Mouse (Mus musculus) heart, embryonic 15.5 days (tissue): ENCODE data around the gene Nhlh1. TPM values are rescaled to one million over a fixed set of nuclear protein-coding genes. Genes with fewer than 3 reads are reported as not detected.

Source experiments
- ATAC-seq: fragments of 200-750 bp; cut with Nextera tagmentation; replicated peaks from 2 replicates; pipeline ENCODE4 v1.8.0; 2017; ENCODE audit warnings: low read depth, moderate TSS enrichment; ENCODE audit not compliant: insufficient number of reproducible peaks, insufficient read depth, low FRiP score
- H3K27ac ChIP-seq: fragments of 300-500 bp; sonication (generic); 2 replicates; pipeline ENCODE4 v1.5.1; 2015; ENCODE audit warnings: mild to moderate bottlenecking, inconsistent platforms
- H3K27me3 ChIP-seq: fragments of 300-500 bp; sonication (generic); 2 replicates; pipeline ENCODE4 v1.6.1; 2015; ENCODE audit warnings: inconsistent platforms
- H3K36me3 ChIP-seq: fragments of 300-500 bp; sonication (generic); 2 replicates; pipeline ENCODE4 v1.6.1; 2015; ENCODE audit warnings: mild to moderate bottlenecking, inconsistent platforms
- H3K4me1 ChIP-seq: fragments of 300-500 bp; sonication (generic); replicated peaks from 2 replicates; pipeline ENCODE4 v1.6.1; 2015; ENCODE audit warnings: inconsistent platforms
- H3K4me2 ChIP-seq: fragments of 300-500 bp; sonication (generic); 2 replicates; pipeline ENCODE4 v1.6.1; 2015; ENCODE audit warnings: inconsistent platforms, mild to moderate bottlenecking, moderate library complexity
- H3K4me3 ChIP-seq: fragments of 300-500 bp; sonication (generic); 2 replicates; pipeline ENCODE4 v1.5.1; 2015; ENCODE audit warnings: mild to moderate bottlenecking, inconsistent platforms
- H3K9ac ChIP-seq: fragments of 300-500 bp; sonication (generic); 2 replicates; pipeline ENCODE4 v1.6.1; 2015; ENCODE audit warnings: mild to moderate bottlenecking, inconsistent platforms
- H3K9me3 ChIP-seq: fragments of 300-500 bp; sonication (generic); replicated peaks from 2 replicates; pipeline ENCODE4 v1.6.1; 2016; ENCODE audit warnings: inconsistent platforms
- WGBS: fragments of 180-500 bp; shearing (Covaris S2); methylation state at CpG from one replicate; pipeline ENCODE4 v1.1.7; 2015; ENCODE audit warnings: mixed read lengths; 5-methylcytosine and 5-hydroxymethylcytosine counted together
- polyA plus RNA-seq: library from polyadenylated mRNA; unstranded; fragments of >200 nt; fragmentation: Nextera tagmentation; extraction: Ambion mirVana; gene quantifications from 2 replicates; pipeline ENCODE4 v1.2.1, GENCODE M21; 2015

Nhlh1 gene
- polyA plus RNA-seq, 1 experiment from 2014 or later = not detected

DNA sequence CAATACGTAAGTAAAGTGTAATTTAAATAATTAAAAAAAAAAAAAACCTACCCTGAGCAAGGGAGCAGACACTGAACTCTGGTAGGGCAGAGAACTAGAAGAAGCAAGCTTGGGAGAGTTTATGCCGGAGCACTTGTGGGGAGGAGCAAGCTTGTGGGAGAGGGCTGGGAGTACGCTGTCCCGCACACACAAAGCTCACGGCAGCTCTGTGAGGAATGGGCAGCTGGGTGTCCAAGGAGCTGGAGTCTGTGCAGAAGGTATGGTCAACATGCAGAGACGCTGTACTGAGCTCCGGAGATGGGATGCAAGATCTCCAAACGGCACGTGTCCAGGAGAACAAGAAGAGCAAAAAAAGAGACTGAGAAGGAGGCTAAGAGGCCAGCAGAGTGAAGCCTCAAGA, 42.6 kb downstream of the Nhlh1 start:
- no peaks in the 10 kb centered on the region for H3K27me3 ChIP-seq
- no peak overlapping the region for H3K4me2 ChIP-seq
- peaks cover 10% of the 10 kb centered on the region; the same call in 1 of the 2 replicates for H3K36me3 ChIP-seq
- H3K27ac ChIP-seq = no peak overlapping the region
- H3K9me3 ChIP-seq = no peaks in the 10 kb centered on the region
- ATAC-seq = no peak
- no peak overlapping the region for H3K9ac ChIP-seq
- no peak overlapping the region for H3K4me3 ChIP-seq
- 78% methylated on average over 9 of the region's 9 CpGs for WGBS
- H3K4me1 ChIP-seq = peaks cover 23% of the 10 kb centered on the region

DNA sequence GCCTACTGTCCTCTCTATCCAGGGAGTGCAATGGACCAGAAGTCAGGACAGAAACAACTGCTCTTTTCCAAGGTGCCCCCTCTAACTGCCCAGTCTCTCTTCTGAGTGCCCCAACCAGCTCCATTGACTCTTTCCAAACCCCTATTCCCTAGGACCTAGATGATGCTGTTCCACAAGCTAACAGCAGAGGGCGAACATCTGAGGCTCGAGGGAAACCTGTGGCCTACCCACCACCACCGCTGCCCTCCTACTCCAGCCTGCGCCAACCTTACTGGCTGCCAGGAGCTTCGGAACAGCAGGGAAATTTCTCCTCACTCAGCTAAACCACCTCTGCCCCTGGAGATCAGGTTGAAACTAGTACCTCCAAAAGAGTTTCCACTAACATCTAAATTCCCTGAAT, 45.3 kb downstream of the Nhlh1 start:
- peaks cover 31% of the 10 kb centered on the region for H3K36me3 ChIP-seq
- no peaks in the 10 kb centered on the region for H3K9me3 ChIP-seq
- H3K27ac ChIP-seq = no peak overlapping the region
- no peak overlapping the region for H3K4me2 ChIP-seq
- no peak overlapping the region for H3K4me3 ChIP-seq
- H3K27me3 ChIP-seq = no peaks in the 10 kb centered on the region
- no peak for ATAC-seq
- WGBS = 13% methylated on average over 5 of the region's 5 CpGs
- H3K9ac ChIP-seq = no peak overlapping the region
- H3K4me1 ChIP-seq = peaks cover 20% of the 10 kb centered on the region

DNA sequence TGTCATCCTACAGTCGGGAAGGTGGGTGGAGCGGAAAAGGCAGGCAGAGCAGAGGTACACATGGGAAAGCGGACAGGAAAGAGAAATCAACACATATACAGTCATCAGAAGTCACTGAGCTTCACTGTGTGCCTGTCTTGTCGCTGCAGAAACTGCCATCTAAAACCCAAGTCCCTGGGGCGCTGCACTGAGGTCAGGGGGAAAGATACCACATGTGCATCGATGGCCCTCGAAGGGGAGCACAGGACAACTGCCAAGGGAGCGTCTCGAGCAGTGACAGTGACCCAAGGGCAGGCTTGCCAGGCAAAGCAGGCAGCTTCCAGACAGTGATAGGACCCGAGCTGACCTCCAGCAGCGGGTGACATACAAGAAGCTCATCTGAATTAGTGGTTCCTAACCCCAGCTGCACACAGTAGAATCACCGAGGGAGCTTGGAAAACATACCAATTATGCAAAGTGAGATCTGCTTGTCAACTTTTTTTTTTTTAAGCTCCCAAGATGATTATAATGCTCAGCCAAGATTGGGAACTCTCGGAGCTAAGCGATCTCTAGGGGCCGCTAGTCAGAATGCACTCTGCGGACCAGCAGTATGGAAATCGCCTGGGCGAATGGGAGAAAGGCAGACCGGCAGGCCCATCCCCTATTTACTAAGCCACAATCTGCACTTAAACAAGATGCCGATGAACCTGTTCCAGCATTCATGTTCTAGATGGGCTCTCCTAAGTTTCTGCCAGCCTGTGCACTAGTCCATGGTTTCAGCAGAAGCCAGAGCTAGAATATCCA, 47.1 kb downstream of the Nhlh1 start:
- H3K4me1 ChIP-seq = peaks cover 3% of the 10 kb centered on the region
- no peak overlapping the region for H3K9ac ChIP-seq
- no peaks in the 10 kb centered on the region for H3K27me3 ChIP-seq
- ATAC-seq = no peak
- H3K27ac ChIP-seq = no peak overlapping the region
- peaks cover 44% of the 10 kb centered on the region for H3K36me3 ChIP-seq
- H3K9me3 ChIP-seq = no peaks in the 10 kb centered on the region
- H3K4me2 ChIP-seq = no peak overlapping the region
- no peak overlapping the region for H3K4me3 ChIP-seq
- 92% methylated on average over 20 of the region's 20 CpGs for WGBS

DNA sequence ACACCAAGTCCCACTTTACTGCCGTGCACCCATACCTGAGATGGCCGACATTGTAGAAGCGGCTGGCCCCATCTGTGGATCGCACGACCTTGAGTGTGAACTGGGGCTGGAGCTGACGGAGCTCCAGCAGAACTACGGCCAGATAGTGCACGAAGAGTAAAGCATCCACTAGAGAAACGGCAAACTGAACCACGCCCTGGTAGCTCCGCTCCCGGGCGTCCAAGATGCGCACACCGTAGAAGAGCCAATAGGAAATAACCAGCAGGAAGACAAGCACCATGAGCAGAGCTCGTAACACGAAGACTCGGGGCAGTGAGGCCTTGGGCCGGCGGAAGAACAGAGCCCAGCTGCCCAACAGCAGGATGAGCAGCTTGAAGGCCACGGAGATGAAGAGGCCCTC, 48.0 kb downstream of the Nhlh1 start:
- no peaks in the 10 kb centered on the region for H3K9me3 ChIP-seq
- no peak overlapping the region for H3K9ac ChIP-seq
- no peak overlapping the region for H3K4me2 ChIP-seq
- 94% methylated on average over 21 of the region's 21 CpGs for WGBS
- peaks cover 44% of the 10 kb centered on the region for H3K36me3 ChIP-seq
- ATAC-seq = no peak
- H3K4me3 ChIP-seq = no peak overlapping the region
- H3K27ac ChIP-seq = no peak overlapping the region
- H3K4me1 ChIP-seq = peaks cover 3% of the 10 kb centered on the region
- H3K27me3 ChIP-seq = no peaks in the 10 kb centered on the region

DNA sequence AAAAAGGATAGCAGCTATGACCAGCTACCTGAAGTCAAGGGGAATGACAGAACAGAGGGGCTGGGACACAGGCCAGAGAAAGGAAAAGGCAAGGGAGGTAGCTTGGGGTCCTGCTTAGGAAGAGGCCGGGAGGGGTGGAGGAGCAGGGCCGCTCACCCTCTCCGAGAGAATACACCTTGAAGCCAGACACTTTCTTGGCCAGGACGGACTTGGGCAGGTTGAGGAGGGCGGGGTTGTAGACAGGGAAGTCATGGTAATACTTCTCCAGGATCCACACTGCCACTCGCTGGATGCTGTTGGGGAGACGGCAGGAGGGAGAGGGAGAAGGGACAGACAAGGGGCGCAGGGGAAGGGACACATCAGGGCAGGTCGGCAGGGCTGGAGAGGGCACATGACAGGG, 49.0 kb downstream of the Nhlh1 start:
- Histone ChIP-seq H3K9me3 (no peaks in the 10 kb centered on the region), H3K4me1 (peaks cover 3% of the 10 kb centered on the region), H3K27ac (no peak overlapping the region), H3K27me3 (no peaks in the 10 kb centered on the region), H3K4me3 (no peak overlapping the region), H3K36me3 (peaks cover 47% of the 10 kb centered on the region), H3K4me2 (no peak overlapping the region), H3K9ac (no peak overlapping the region)
- 88% methylated on average over 9 of the region's 9 CpGs for WGBS
- no peak for ATAC-seq

DNA sequence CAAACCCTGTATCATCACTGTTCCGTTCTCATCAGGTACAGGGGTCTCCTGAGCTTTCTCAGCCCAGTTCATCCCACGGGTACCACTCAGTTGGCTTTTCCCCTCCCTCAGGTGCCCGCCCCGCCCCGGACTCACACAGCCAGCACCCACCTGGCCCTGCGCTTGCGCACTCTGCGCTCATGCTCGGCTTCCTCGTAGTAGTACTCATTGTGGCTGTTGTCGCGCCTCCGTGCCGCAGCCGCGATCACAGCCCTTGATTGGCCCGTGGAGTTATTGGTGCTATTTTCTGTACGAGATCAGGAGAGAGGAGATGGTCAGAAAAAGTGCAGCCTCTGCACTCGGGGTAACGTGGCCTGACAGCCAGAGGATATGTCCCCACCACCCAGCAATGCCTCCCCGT, 49.6 kb downstream of the Nhlh1 start:
- no peak for ATAC-seq
- Histone ChIP-seq H3K27ac (no peak overlapping the region), H3K9ac (no peak overlapping the region), H3K4me3 (no peak overlapping the region), H3K4me1 (peaks cover 3% of the 10 kb centered on the region), H3K27me3 (no peaks in the 10 kb centered on the region), H3K9me3 (no peaks in the 10 kb centered on the region), H3K36me3 (peaks cover 52% of the 10 kb centered on the region), H3K4me2 (no peak overlapping the region)
- WGBS = 93% methylated on average over 21 of the region's 21 CpGs

Other genes with a start within 250 kb of the Nhlh1 start
- 1.6 and 4.0 TPM in 2 replicates for gene Cd84, start 217.9 kb downstream of the Nhlh1 start, polyA plus RNA-seq
- not detected in 2 replicates for gene Gm10521, start 161.9 kb downstream of the Nhlh1 start, polyA plus RNA-seq
- gene Slamf6, start 140.1 kb downstream of the Nhlh1 start, polyA plus RNA-seq = 0.59 and 8.1 TPM in 2 replicates
- gene Vangl2, start 29.1 kb downstream of the Nhlh1 start, polyA plus RNA-seq = 6.7 and 8.5 TPM in 2 replicates
- 152 and 186 TPM in 2 replicates for gene Copa, start 25.0 kb upstream of the Nhlh1 start, polyA plus RNA-seq
- gene Ncstn, start 25.2 kb upstream of the Nhlh1 start, polyA plus RNA-seq = 91.8 and 117 TPM in 2 replicates
- gene Pex19, start 69.2 kb upstream of the Nhlh1 start, polyA plus RNA-seq = 123 and 124 TPM in 2 replicates
- 107 and 118 TPM in 2 replicates for gene Dcaf8, start 90.5 kb upstream of the Nhlh1 start, polyA plus RNA-seq
- gene Pea15a, start 149.2 kb upstream of the Nhlh1 start, polyA plus RNA-seq = 165 and 179 TPM in 2 replicates
- 96.7 and 102 TPM in 2 replicates for gene Casq1, start 162.3 kb upstream of the Nhlh1 start, polyA plus RNA-seq
- gene Atp1a4, start 200.8 kb upstream of the Nhlh1 start, polyA plus RNA-seq = 0.10 and 0.28 TPM in 2 replicates
- 20.6 and 35.4 TPM in 2 replicates for gene Igsf8, start 204.1 kb upstream of the Nhlh1 start, polyA plus RNA-seq
- 17.4 and 17.9 TPM in 2 replicates for gene Atp1a2, start 240.5 kb upstream of the Nhlh1 start, polyA plus RNA-seq